Mouse (Mus musculus) lung, postnatal 14 days (tissue): ENCODE measurements around the gene Gm49366.
"Not testable (repeated sequence)": the region's sequence is repeated elsewhere in the genome, so short reads cannot be mapped to it uniquely, and the experiment has no call there.

Source experiments
- DNase-seq: peaks from one replicate; pipeline ENCODE4 v3.0.0; 2021

The Gm49366 gene

GRCm38 (mm10) chr12:84033302-84033701, 5.4 kb upstream of the Gm49366 start:
- DNase-seq: not testable (repeated sequence)

- DNase-seq: no peak
Observed at GRCm38 (mm10) chr12:84034108-84034507, 4.6 kb upstream of the Gm49366 start.

- DNase-seq: peak; percentile 34
Observed at GRCm38 (mm10) chr12:84038241-84038640, 494 bp upstream of the Gm49366 start, which contains the start of gene Acot4. Acot4 (plus strand) TSS chr12:84038379.

- DNase-seq: no peak
Observed at GRCm38 (mm10) chr12:84042248-84042647, 3.5 kb downstream of the Gm49366 start.

GRCm38 (mm10) chr12:84044045-84044444, 5.3 kb downstream of the Gm49366 start:
- DNase-seq: no peak

GRCm38 (mm10) chr12:84046906-84047305, 8.2 kb downstream of the Gm49366 start:
- DNase-seq: no peak

GRCm38 (mm10) chr12:84050744-84051143, 12.0 kb downstream of the Gm49366 start:
- not testable (repeated sequence) for DNase-seq

GRCm38 (mm10) chr12:84051937-84052474, 13.3 kb downstream of the Gm49366 start, which contains the start of gene Acot3:
Acot3 (plus strand) TSS chr12:84052144.
- no peak for DNase-seq

GRCm38 (mm10) chr12:84052609-84053008, 13.9 kb downstream of the Gm49366 start:
- no peak for DNase-seq

- DNase-seq: no peak
Observed at GRCm38 (mm10) chr12:84053173-84053572, 14.4 kb downstream of the Gm49366 start.

GRCm38 (mm10) chr12:84053679-84054391, 15.1 kb downstream of the Gm49366 start:
- DNase-seq: peak; percentile 17

GRCm38 (mm10) chr12:84060946-84061345, 22.2 kb downstream of the Gm49366 start:
- DNase-seq: peak; percentile 29

- DNase-seq: no peak
Observed at GRCm38 (mm10) chr12:84062336-84062735, 23.6 kb downstream of the Gm49366 start.

- DNase-seq: peak; percentile 21
Observed at GRCm38 (mm10) chr12:84063228-84063627, 24.5 kb downstream of the Gm49366 start.

GRCm38 (mm10) chr12:84063833-84064232, 25.1 kb downstream of the Gm49366 start:
- no peak for DNase-seq

GRCm38 (mm10) chr12:84064621-84065020, 25.9 kb downstream of the Gm49366 start:
- DNase-seq: no peak

GRCm38 (mm10) chr12:84067752-84068151, 29.0 kb downstream of the Gm49366 start:
- no peak for DNase-seq

GRCm38 (mm10) chr12:84068296-84068695, 29.6 kb downstream of the Gm49366 start:
- no peak for DNase-seq

GRCm38 (mm10) chr12:84068986-84069385, 30.3 kb downstream of the Gm49366 start, which contains the start of gene Acot5:
Acot5 (plus strand) TSS chr12:84069325.
- no peak for DNase-seq

GRCm38 (mm10) chr12:84069582-84069981, 30.8 kb downstream of the Gm49366 start:
- DNase-seq: peak; percentile 33

GRCm38 (mm10) chr12:84071696-84072095, 33.0 kb downstream of the Gm49366 start:
- no peak for DNase-seq

- DNase-seq: no peak
Observed at GRCm38 (mm10) chr12:84077371-84077990, 38.7 kb downstream of the Gm49366 start.

- no peak for DNase-seq
Observed at GRCm38 (mm10) chr12:84083842-84084241, 45.1 kb downstream of the Gm49366 start.

GRCm38 (mm10) chr12:84084581-84084980, 45.8 kb downstream of the Gm49366 start:
- no peak for DNase-seq
